In genomic region chr8:71677555-71677954, GRCm38 (mm10) we compare ENCODE assay signal across 10 mouse cellular contexts. TPM values are rescaled to one million over a fixed set of nuclear protein-coding genes. Genes with fewer than 3 reads are reported as not detected.
DNase-seq lines count a peak whose midpoint lies in the region; ATAC-seq lines count a peak whose summit lies in the region.
"Had no signal": no experiment of that assay in that cellular context is flagged by ENCODE, and none has a peak within 500 bp of the region (broad histone marks: within the 10 kb centered on the region; RNA-seq: fewer than 3 reads in every experiment).

No protein-coding gene starts in this region.

- DNase-seq in kidney, adult 11 months, result no peak
- peak; percentile 92 for DNase-seq in ES-CJ7 (ENCODE audit: low read depth, low spot score)
- no peak for DNase-seq in retina, postnatal 1 day
- no peak for DNase-seq in left cerebral cortex, adult 9 months (ENCODE audit: low spot score in 2 of 2)
- no peak for DNase-seq in right cerebral cortex, adult 18-20 months

- H3K27me3 ChIP-seq in kidney, embryonic 15.5 days, result peaks cover 77% of the 10 kb centered on the region
- H3K27me3 ChIP-seq in heart, embryonic 12.5 days (replicated peaks), result peaks cover 53% of the 10 kb centered on the region
- peaks cover 27% of the 10 kb centered on the region for H3K27me3 ChIP-seq in liver, embryonic 15.5 days

- no peak overlapping the region for H3K4me3 ChIP-seq in kidney, embryonic 15.5 days (replicated peaks)
- no peak overlapping the region for H3K4me3 ChIP-seq in heart, embryonic 12.5 days
- H3K4me3 ChIP-seq in liver, embryonic 15.5 days (replicated peaks), result no peak overlapping the region

- H3K36me3 ChIP-seq in kidney, embryonic 15.5 days, result no peaks in the 10 kb centered on the region
- no peaks in the 10 kb centered on the region for H3K36me3 ChIP-seq in heart, embryonic 12.5 days
- peaks cover 7% of the 10 kb centered on the region; the same call in 1 of the 2 replicates for H3K36me3 ChIP-seq in liver, embryonic 15.5 days (replicated peaks)
- H3K36me3 ChIP-seq: hindbrain, embryonic 15.5 days had no signal

- H3K27ac ChIP-seq in kidney, embryonic 15.5 days, result 0 out of 2 replicates have a peak overlapping the region, but pooled peaks have one; percentile 46
- H3K27ac ChIP-seq in heart, embryonic 12.5 days (ENCODE audit: poor library complexity, severe bottlenecking), result peak overlapping the region; percentile 28; the same call in 1 of the 2 replicates
- no peak overlapping the region for H3K27ac ChIP-seq in liver, embryonic 15.5 days (replicated peaks)
- H3K27ac ChIP-seq: hindbrain, embryonic 15.5 days had no signal

- no peaks in the 10 kb centered on the region for H3K9me3 ChIP-seq in kidney, embryonic 15.5 days (replicated peaks)
- H3K9me3 ChIP-seq in heart, embryonic 12.5 days (replicated peaks), result no peaks in the 10 kb centered on the region
- no peaks in the 10 kb centered on the region for H3K9me3 ChIP-seq in liver, embryonic 15.5 days (replicated peaks)
- H3K9me3 ChIP-seq: hindbrain, embryonic 15.5 days had no signal

- peaks cover 45% of the 10 kb centered on the region for H3K4me1 ChIP-seq in kidney, embryonic 15.5 days
- peaks cover 27% of the 10 kb centered on the region for H3K4me1 ChIP-seq in heart, embryonic 12.5 days (replicated peaks)
- peaks cover 26% of the 10 kb centered on the region for H3K4me1 ChIP-seq in liver, embryonic 15.5 days (replicated peaks)

- 0 out of 2 replicates have a peak overlapping the region, but pooled peaks have one; percentile 94 for H3K4me2 ChIP-seq in kidney, embryonic 15.5 days
- peak overlapping the region; percentile 88 for H3K4me2 ChIP-seq in heart, embryonic 12.5 days
- peak overlapping the region; percentile 88 for H3K4me2 ChIP-seq in liver, embryonic 15.5 days

- ATAC-seq in kidney, embryonic 15.5 days (replicated peaks; ENCODE audit: low FRiP score), result no peak
- no peak for ATAC-seq in heart, embryonic 12.5 days (ENCODE audit: insufficient number of reproducible peaks, low FRiP score)
- no peak for ATAC-seq in liver, embryonic 15.5 days (ENCODE audit: insufficient read depth)
- ATAC-seq: forebrain, embryonic 14.5 days had no signal

- no peak overlapping the region for H3K9ac ChIP-seq in kidney, embryonic 15.5 days
- H3K9ac ChIP-seq in heart, embryonic 12.5 days, result no peak overlapping the region
- no peak overlapping the region for H3K9ac ChIP-seq in liver, embryonic 15.5 days
- H3K9ac ChIP-seq: hindbrain, embryonic 15.5 days had no signal

RNA-seq across cellular contexts. Expression of gene Jak3, which starts 1.5 kb away (rescaled TPM):
- 6.3 and 7.2 TPM in 2 replicates for polyA plus RNA-seq in kidney, embryonic 15.5 days (2015; fragmentation: Nextera tagmentation; extraction: Ambion mirVana)
- polyA plus RNA-seq in heart, embryonic 12.5 days (2016; fragmentation: Nextera tagmentation; extraction: Ambion mirVana), result 10.6 and 11.8 TPM in 2 replicates
- 6.4 and 6.9 TPM in 2 replicates for polyA plus RNA-seq in liver, embryonic 15.5 days (2015; fragmentation: Nextera tagmentation; extraction: Ambion mirVana)

RNA-seq across cellular contexts. Expression of gene Unc13a, which starts 6.0 kb away (rescaled TPM):
- 0.80 and 1.2 TPM in 2 replicates for polyA plus RNA-seq in kidney, embryonic 15.5 days (2015; fragmentation: Nextera tagmentation; extraction: Ambion mirVana)
- 0.47 and 0.64 TPM in 2 replicates for polyA plus RNA-seq in heart, embryonic 12.5 days (2016; fragmentation: Nextera tagmentation; extraction: Ambion mirVana)
- 0.16 and 0.20 TPM in 2 replicates for polyA plus RNA-seq in liver, embryonic 15.5 days (2015; fragmentation: Nextera tagmentation; extraction: Ambion mirVana)

RNA-seq across cellular contexts. Expression of gene Insl3, which starts 11.5 kb away (rescaled TPM):
- polyA plus RNA-seq in kidney, embryonic 15.5 days (2015; fragmentation: Nextera tagmentation; extraction: Ambion mirVana), result 1.2 and 1.7 TPM in 2 replicates
- polyA plus RNA-seq in heart, embryonic 12.5 days (2016; fragmentation: Nextera tagmentation; extraction: Ambion mirVana), result 2.0 and 2.4 TPM in 2 replicates
- polyA plus RNA-seq in liver, embryonic 15.5 days (2015; fragmentation: Nextera tagmentation; extraction: Ambion mirVana), result 2.2 and 3.0 TPM in 2 replicates
- polyA plus RNA-seq: forebrain, embryonic 14.5 days had no signal

RNA-seq across cellular contexts. Expression of gene B3gnt3, which starts 24.0 kb away (rescaled TPM):
- 2.8 and 3.9 TPM in 2 replicates for polyA plus RNA-seq in kidney, embryonic 15.5 days (2015; fragmentation: Nextera tagmentation; extraction: Ambion mirVana)
- polyA plus RNA-seq in heart, embryonic 12.5 days (2016; fragmentation: Nextera tagmentation; extraction: Ambion mirVana), result 3.4 and 3.7 TPM in 2 replicates
- polyA plus RNA-seq in liver, embryonic 15.5 days (2015; fragmentation: Nextera tagmentation; extraction: Ambion mirVana), result 4.1 and 5.2 TPM in 2 replicates

RNA-seq across cellular contexts. Expression of gene Fcho1, which starts 48.0 kb away (rescaled TPM):
- 6.3 and 6.5 TPM in 2 replicates for polyA plus RNA-seq in kidney, embryonic 15.5 days (2015; fragmentation: Nextera tagmentation; extraction: Ambion mirVana)
- polyA plus RNA-seq in heart, embryonic 12.5 days (2016; fragmentation: Nextera tagmentation; extraction: Ambion mirVana), result 1.6 and 2.1 TPM in 2 replicates
- polyA plus RNA-seq in liver, embryonic 15.5 days (2015; fragmentation: Nextera tagmentation; extraction: Ambion mirVana), result 23.0 and 25.0 TPM in 2 replicates
